In genomic region chr17:35234090-35234489, GRCm38 (mm10) we compare ENCODE assay signal across 7 mouse cellular contexts. TPM values are rescaled to one million over a fixed set of nuclear protein-coding genes. Genes with fewer than 3 reads are reported as not detected.
DNase-seq lines count a peak whose midpoint lies in the region; ATAC-seq and TF ChIP-seq lines count a peak whose summit lies in the region.
"Not testable (repeated sequence)": the region's sequence is repeated elsewhere in the genome, so short reads cannot be mapped to it uniquely, and the experiment has no call there.

No protein-coding gene starts in this region.

- TF ChIP-seq POLR2A in limb, embryonic 14.5 days (IDR thresholded peaks at IDR 0.05; ENCODE audit: borderline replicate concordance, extremely low read depth, insufficient read depth, insufficient read length), result not testable (repeated sequence)

- H3K27me3 ChIP-seq in forebrain, embryonic 10.5 days (ENCODE audit: poor library complexity, severe bottlenecking); heart, embryonic 13.5 days (replicated peaks); intestine, embryonic 16.5 days (replicated peaks; ENCODE audit: control insufficient read depth, insufficient read depth, low read length); limb, embryonic 14.5 days (ENCODE audit: control insufficient read depth, insufficient read depth, low read length); lung, postnatal 0 days (replicated peaks; ENCODE audit: insufficient read depth, low read length); neural tube, embryonic 14.5 days (ENCODE audit: control insufficient read depth, insufficient read depth, low read length): not testable (repeated sequence)

- 92% methylated on average over 7 of the region's 7 CpGs for WGBS in forebrain, embryonic 10.5 days
- WGBS in heart, embryonic 13.5 days, result 76% methylated on average over 7 of the region's 7 CpGs
- WGBS in intestine, embryonic 16.5 days, result 73% methylated on average over 7 of the region's 7 CpGs
- WGBS in limb, embryonic 14.5 days, result 88% methylated on average over 7 of the region's 7 CpGs
- WGBS in lung, postnatal 0 days, result 61% methylated on average over 7 of the region's 7 CpGs
- 85% methylated on average over 7 of the region's 7 CpGs for WGBS in neural tube, embryonic 14.5 days

- not testable (repeated sequence) for H3K9me3 ChIP-seq in forebrain, embryonic 10.5 days; heart, embryonic 13.5 days; intestine, embryonic 16.5 days (ENCODE audit: control insufficient read depth, low read length); limb, embryonic 14.5 days (ENCODE audit: control insufficient read depth, low read length); lung, postnatal 0 days (ENCODE audit: low read length); neural tube, embryonic 14.5 days (ENCODE audit: control insufficient read depth, low read length)

- H3K36me3 ChIP-seq in forebrain, embryonic 10.5 days (replicated peaks), result peaks cover 43% of the 10 kb centered on the region
- peaks cover 40% of the 10 kb centered on the region for H3K36me3 ChIP-seq in heart, embryonic 13.5 days
- H3K36me3 ChIP-seq in intestine, embryonic 16.5 days (ENCODE audit: control insufficient read depth, insufficient read depth, low read length); lung, postnatal 0 days (ENCODE audit: insufficient read depth, low read length): not testable (repeated sequence)
- H3K36me3 ChIP-seq in limb, embryonic 14.5 days (ENCODE audit: control insufficient read depth, insufficient read depth, low read length), result peaks cover 35% of the 10 kb centered on the region
- peaks cover 12% of the 10 kb centered on the region; the same call in 1 of the 2 replicates for H3K36me3 ChIP-seq in neural tube, embryonic 14.5 days (ENCODE audit: control insufficient read depth, insufficient read depth, low read length)

- peak overlapping the region; percentile 75 for H3K4me3 ChIP-seq in forebrain, embryonic 10.5 days
- peak overlapping the region; percentile 74 for H3K4me3 ChIP-seq in heart, embryonic 13.5 days
- H3K4me3 ChIP-seq in intestine, embryonic 16.5 days (ENCODE audit: low read length), result peak overlapping the region; percentile 31
- peak overlapping the region; percentile 62; the same call in 1 of the 2 replicates for H3K4me3 ChIP-seq in limb, embryonic 14.5 days (replicated peaks; ENCODE audit: low read length)
- H3K4me3 ChIP-seq in lung, postnatal 0 days (ENCODE audit: low read depth, low read length); neural tube, embryonic 14.5 days (ENCODE audit: low read depth, low read length): not testable (repeated sequence)

- H3K4me1 ChIP-seq in forebrain, embryonic 10.5 days, result peaks cover 41% of the 10 kb centered on the region
- peaks cover 37% of the 10 kb centered on the region for H3K4me1 ChIP-seq in heart, embryonic 13.5 days
- H3K4me1 ChIP-seq in intestine, embryonic 16.5 days (ENCODE audit: control insufficient read depth, insufficient read depth, low read length), result peaks cover 29% of the 10 kb centered on the region
- H3K4me1 ChIP-seq in limb, embryonic 14.5 days (ENCODE audit: control insufficient read depth, insufficient read depth, low read length), result peaks cover 23% of the 10 kb centered on the region
- H3K4me1 ChIP-seq in lung, postnatal 0 days (ENCODE audit: insufficient read depth, low read depth, low read length), result not testable (repeated sequence)
- peaks cover 15% of the 10 kb centered on the region; the same call in 1 of the 2 replicates for H3K4me1 ChIP-seq in neural tube, embryonic 14.5 days (ENCODE audit: control insufficient read depth, insufficient read depth, low read length)

- H3K27ac ChIP-seq in forebrain, embryonic 10.5 days; neural tube, embryonic 14.5 days (ENCODE audit: low read depth, low read length): not testable (repeated sequence)
- peak overlapping the region; percentile 98 for H3K27ac ChIP-seq in heart, embryonic 13.5 days (replicated peaks)
- H3K27ac ChIP-seq in intestine, embryonic 16.5 days (ENCODE audit: low read length), result peak overlapping the region; percentile 78
- peak overlapping the region; percentile 63; the same call in 1 of the 2 replicates for H3K27ac ChIP-seq in limb, embryonic 14.5 days (replicated peaks; ENCODE audit: low read depth, low read length)
- peak overlapping the region; percentile 71 for H3K27ac ChIP-seq in lung, postnatal 0 days (ENCODE audit: low read length)

- ATAC-seq in heart, embryonic 13.5 days (ENCODE audit: extremely low read depth, insufficient number of reproducible peaks, low FRiP score, low TSS enrichment); intestine, embryonic 16.5 days; limb, embryonic 14.5 days (ENCODE audit: low FRiP score, low read depth); lung, postnatal 0 days; neural tube, embryonic 14.5 days (ENCODE audit: low read depth): not testable (repeated sequence)

- peak overlapping the region; percentile 91 for H3K4me2 ChIP-seq in heart, embryonic 13.5 days
- H3K4me2 ChIP-seq in intestine, embryonic 16.5 days (ENCODE audit: low read depth, low read length), result peak overlapping the region; percentile 86
- peak overlapping the region; percentile 91 for H3K4me2 ChIP-seq in limb, embryonic 14.5 days (replicated peaks; ENCODE audit: low read depth, low read length, severe bottlenecking)
- peak overlapping the region; percentile 63; the same call in 1 of the 2 replicates for H3K4me2 ChIP-seq in lung, postnatal 0 days (replicated peaks; ENCODE audit: low read depth, low read length)
- peak overlapping the region; percentile 70 for H3K4me2 ChIP-seq in neural tube, embryonic 14.5 days (ENCODE audit: low read depth, low read length)

- TF ChIP-seq EP300 in lung, postnatal 0 days (IDR thresholded peaks at IDR 0.05), result not testable (repeated sequence)

- TF ChIP-seq CTCF in lung, postnatal 0 days (IDR thresholded peaks at IDR 0.05), result not testable (repeated sequence)

- peak overlapping the region; percentile 94 for H3K9ac ChIP-seq in heart, embryonic 13.5 days
- peak overlapping the region; percentile 49; the same call in 1 of the 2 replicates for H3K9ac ChIP-seq in intestine, embryonic 16.5 days (ENCODE audit: low read depth, low read length)
- not testable (repeated sequence) for H3K9ac ChIP-seq in limb, embryonic 14.5 days (ENCODE audit: low read depth, low read length, severe bottlenecking); lung, postnatal 0 days (replicated peaks; ENCODE audit: low read depth); neural tube, embryonic 14.5 days (replicated peaks; ENCODE audit: low read depth, low read length)

- DNase-seq in adrenal gland, adult (ENCODE audit: inconsistent age in 2 of 2, low spot score in 1 of 2), result peak; percentile 17 to 49
- not testable (repeated sequence) for DNase-seq in forebrain, embryonic 10.5 days (ENCODE audit: extremely low spot score, low spot score); limb, embryonic 14.5 days (ENCODE audit: low spot score); lung, postnatal 0 days (ENCODE audit: low spot score)

RNA-seq across cellular contexts. Expression of gene Atp6v1g2, which starts 0.6 kb away (rescaled TPM):
- 7.0 and 7.7 TPM in 2 replicates for polyA plus RNA-seq in forebrain, embryonic 10.5 days (2016; fragmentation: Nextera tagmentation; extraction: Ambion mirVana)
- 10.6 and 10.7 TPM in 2 replicates for polyA plus RNA-seq in heart, embryonic 13.5 days (2015; fragmentation: Nextera tagmentation; extraction: Ambion mirVana)
- 4.7 and 4.8 TPM in 2 replicates for polyA plus RNA-seq in intestine, embryonic 16.5 days (2015; fragmentation: Nextera tagmentation; extraction: Ambion mirVana)
- polyA plus RNA-seq in limb, embryonic 14.5 days (2012; rRNA removed), result 11.2 and 12.0 TPM in 2 replicates
- polyA plus RNA-seq in limb, embryonic 14.5 days (2014; fragmentation: Nextera tagmentation; extraction: Ambion mirVana), result 3.6 and 4.9 TPM in 2 replicates
- polyA plus RNA-seq in lung, postnatal 0 days (2015; fragmentation: Nextera tagmentation; extraction: Ambion mirVana), result 4.7 and 6.1 TPM in 2 replicates
- polyA plus RNA-seq in neural tube, embryonic 14.5 days (2014; fragmentation: Nextera tagmentation; extraction: Ambion mirVana), result 118 and 154 TPM in 2 replicates

RNA-seq across cellular contexts. Expression of gene Nfkbil1, which starts 1.5 kb away (rescaled TPM):
- polyA plus RNA-seq in forebrain, embryonic 10.5 days (2016; fragmentation: Nextera tagmentation; extraction: Ambion mirVana), result 10.0 and 11.5 TPM in 2 replicates
- polyA plus RNA-seq in heart, embryonic 13.5 days (2015; fragmentation: Nextera tagmentation; extraction: Ambion mirVana), result 7.6 and 8.1 TPM in 2 replicates
- polyA plus RNA-seq in intestine, embryonic 16.5 days (2015; fragmentation: Nextera tagmentation; extraction: Ambion mirVana), result 8.9 and 9.2 TPM in 2 replicates
- polyA plus RNA-seq in limb, embryonic 14.5 days (2012; rRNA removed), result 17.0 and 19.6 TPM in 2 replicates
- 4.9 and 5.9 TPM in 2 replicates for polyA plus RNA-seq in limb, embryonic 14.5 days (2014; fragmentation: Nextera tagmentation; extraction: Ambion mirVana)
- polyA plus RNA-seq in lung, postnatal 0 days (2015; fragmentation: Nextera tagmentation; extraction: Ambion mirVana), result 11.2 and 12.2 TPM in 2 replicates
- 3.4 and 4.3 TPM in 2 replicates for polyA plus RNA-seq in neural tube, embryonic 14.5 days (2014; fragmentation: Nextera tagmentation; extraction: Ambion mirVana)

RNA-seq across cellular contexts. Expression of gene Ddx39b, which starts 7.5 kb away (rescaled TPM):
- polyA plus RNA-seq in forebrain, embryonic 10.5 days (2016; fragmentation: Nextera tagmentation; extraction: Ambion mirVana), result 757 and 759 TPM in 2 replicates
- polyA plus RNA-seq in heart, embryonic 13.5 days (2015; fragmentation: Nextera tagmentation; extraction: Ambion mirVana), result 279 TPM in 2 replicates
- 325 and 376 TPM in 2 replicates for polyA plus RNA-seq in intestine, embryonic 16.5 days (2015; fragmentation: Nextera tagmentation; extraction: Ambion mirVana)
- polyA plus RNA-seq in limb, embryonic 14.5 days (2012; rRNA removed), result 877 and 1,003 TPM in 2 replicates
- polyA plus RNA-seq in limb, embryonic 14.5 days (2014; fragmentation: Nextera tagmentation; extraction: Ambion mirVana), result 416 and 445 TPM in 2 replicates
- polyA plus RNA-seq in lung, postnatal 0 days (2015; fragmentation: Nextera tagmentation; extraction: Ambion mirVana), result 161 and 170 TPM in 2 replicates
- 373 and 383 TPM in 2 replicates for polyA plus RNA-seq in neural tube, embryonic 14.5 days (2014; fragmentation: Nextera tagmentation; extraction: Ambion mirVana)

RNA-seq across cellular contexts. Expression of gene Gm16181, which starts 13.5 kb away (rescaled TPM):
- 0.53 TPM in 1 of 2 replicates, not detected in the other for polyA plus RNA-seq in forebrain, embryonic 10.5 days (2016; fragmentation: Nextera tagmentation; extraction: Ambion mirVana)
- polyA plus RNA-seq in heart, embryonic 13.5 days (2015; fragmentation: Nextera tagmentation; extraction: Ambion mirVana), result not detected in 2 replicates
- 0.29 and 0.46 TPM in 2 replicates for polyA plus RNA-seq in intestine, embryonic 16.5 days (2015; fragmentation: Nextera tagmentation; extraction: Ambion mirVana)
- 0.26 TPM in 1 of 2 replicates, not detected in the other for polyA plus RNA-seq in limb, embryonic 14.5 days (2012; rRNA removed)
- not detected in 2 replicates for polyA plus RNA-seq in limb, embryonic 14.5 days (2014; fragmentation: Nextera tagmentation; extraction: Ambion mirVana)
- 0.60 TPM in 1 of 2 replicates, not detected in the other for polyA plus RNA-seq in lung, postnatal 0 days (2015; fragmentation: Nextera tagmentation; extraction: Ambion mirVana)
- polyA plus RNA-seq in neural tube, embryonic 14.5 days (2014; fragmentation: Nextera tagmentation; extraction: Ambion mirVana), result 0.44 TPM in 1 of 2 replicates, not detected in the other

RNA-seq across cellular contexts. Expression of gene H2-D1, which starts 28.4 kb away (rescaled TPM):
- polyA plus RNA-seq in forebrain, embryonic 10.5 days (2016; fragmentation: Nextera tagmentation; extraction: Ambion mirVana), result 57.8 and 58.6 TPM in 2 replicates
- 43.4 and 48.6 TPM in 2 replicates for polyA plus RNA-seq in heart, embryonic 13.5 days (2015; fragmentation: Nextera tagmentation; extraction: Ambion mirVana)
- 238 and 255 TPM in 2 replicates for polyA plus RNA-seq in intestine, embryonic 16.5 days (2015; fragmentation: Nextera tagmentation; extraction: Ambion mirVana)
- 26.0 and 27.2 TPM in 2 replicates for polyA plus RNA-seq in limb, embryonic 14.5 days (2012; rRNA removed)
- polyA plus RNA-seq in limb, embryonic 14.5 days (2014; fragmentation: Nextera tagmentation; extraction: Ambion mirVana), result 49.3 and 53.9 TPM in 2 replicates
- 530 and 579 TPM in 2 replicates for polyA plus RNA-seq in lung, postnatal 0 days (2015; fragmentation: Nextera tagmentation; extraction: Ambion mirVana)
- 99.9 and 111 TPM in 2 replicates for polyA plus RNA-seq in neural tube, embryonic 14.5 days (2014; fragmentation: Nextera tagmentation; extraction: Ambion mirVana)
